Mouse (Mus musculus) small intestine, adult 2 months (tissue): ENCODE measurements at regions not wholly inside any gene's neighbourhood (a gene's known extent, or its start where the extent isn't known, plus 50 kb on each side); places are given as distances from the start of the nearest gene placed in this dataset.

Experiments used
- H3K27ac ChIP-seq: fragments of 200-500 bp; 2 replicates; pipeline ENCODE4 v1.5.1; 2012; ENCODE audit warnings: low read depth, low read length, control low read depth, inconsistent platforms; ENCODE audit not compliant: insufficient read depth
- H3K27me3 ChIP-seq: fragments of 200-500 bp; 2 replicates; pipeline ENCODE4 v1.6.1; 2012; ENCODE audit warnings: mild to moderate bottlenecking, moderate library complexity, low read length, inconsistent platforms; ENCODE audit not compliant: control insufficient read depth, insufficient read depth
- H3K36me3 ChIP-seq: fragments of 200-500 bp; 2 replicates; pipeline ENCODE4 v1.6.1; 2012; ENCODE audit warnings: mild to moderate bottlenecking, low read length, control low read depth, inconsistent platforms; ENCODE audit not compliant: control insufficient read depth, insufficient read depth
- H3K4me1 ChIP-seq: fragments of 200-500 bp; 2 replicates; pipeline ENCODE4 v1.6.1; 2012; ENCODE audit warnings: low read length, inconsistent platforms, mixed read lengths; ENCODE audit not compliant: control insufficient read depth, insufficient read depth, insufficient read length
- H3K4me3 ChIP-seq: fragments of 200-500 bp; 2 replicates; pipeline ENCODE4 v1.5.1; 2012; ENCODE audit warnings: low read depth, mild to moderate bottlenecking, control low read depth, inconsistent platforms, low read length, moderate library complexity
- CTCF ChIP-seq: fragments of 200-500 bp; IDR thresholded peaks from 2 replicates; pipeline ENCODE4 v1.5.1; 2012; ENCODE audit warnings: low read depth, mild to moderate bottlenecking, control low read depth, inconsistent platforms, low read length, moderate library complexity, mixed read lengths; ENCODE audit not compliant: insufficient replicate concordance, insufficient read length; ENCODE audit errors: extremely low read depth
- POLR2A ChIP-seq: fragments of 200-500 bp; IDR thresholded peaks from 2 replicates; pipeline ENCODE4 v1.6.1; 2012; ENCODE audit warnings: low read depth, mild to moderate bottlenecking, control low read depth, inconsistent platforms, low read length, moderate library complexity
- WGBS: fragments of 180-500 bp; shearing (Covaris S2); methylation state at CpG from one replicate; pipeline ENCODE4 v1.1.7; 2018; 5-methylcytosine and 5-hydroxymethylcytosine counted together

- Histone ChIP-seq H3K4me3 (no peak overlapping the region), H3K4me1 (no peaks in the 10 kb centered on the region), H3K27ac (no peak overlapping the region), H3K27me3 (no peaks in the 10 kb centered on the region), H3K36me3 (no peaks in the 10 kb centered on the region)
- TF ChIP-seq CTCF (no peak), POLR2A (no peak)
- 64% methylated on average over 3 of the region's 3 CpGs for WGBS
Observed at GRCm38 (mm10) chr8:87308311-87308710, 164.1 kb downstream of the Cbln1 start.

- no peaks in the 10 kb centered on the region for H3K36me3 ChIP-seq
- TF ChIP-seq POLR2A (no peak), CTCF (no peak)
- WGBS: 63% methylated on average over 6 of the region's 6 CpGs
- no peaks in the 10 kb centered on the region for H3K27me3 ChIP-seq
- H3K4me3 ChIP-seq: no peak overlapping the region
- no peaks in the 10 kb centered on the region for H3K4me1 ChIP-seq
- no peak overlapping the region for H3K27ac ChIP-seq
Observed at GRCm38 (mm10) chr8:87305001-87305400, 167.4 kb downstream of the Cbln1 start.

GRCm38 (mm10) chr8:87303522-87303921 is 168.9 kb downstream of the Cbln1 start:
- Histone ChIP-seq H3K27ac (no peak overlapping the region), H3K4me3 (no peak overlapping the region), H3K27me3 (no peaks in the 10 kb centered on the region), H3K36me3 (no peaks in the 10 kb centered on the region), H3K4me1 (no peaks in the 10 kb centered on the region)
- 83% methylated on average over 5 of the region's 5 CpGs for WGBS
- TF ChIP-seq POLR2A (no peak), CTCF (no peak)

- no peak overlapping the region for H3K27ac ChIP-seq
- WGBS: 85% methylated on average over 6 of the region's 6 CpGs
- TF ChIP-seq CTCF (no peak), POLR2A (no peak)
- no peaks in the 10 kb centered on the region for H3K36me3 ChIP-seq
- no peak overlapping the region for H3K4me3 ChIP-seq
- H3K27me3 ChIP-seq: no peaks in the 10 kb centered on the region
- no peaks in the 10 kb centered on the region for H3K4me1 ChIP-seq
Observed at GRCm38 (mm10) chr8:87297761-87298160, 174.6 kb downstream of the Cbln1 start.

- Histone ChIP-seq H3K36me3 (no peaks in the 10 kb centered on the region), H3K27ac (no peak overlapping the region), H3K4me1 (no peaks in the 10 kb centered on the region), H3K27me3 (no peaks in the 10 kb centered on the region), H3K4me3 (no peak overlapping the region)
- 80% methylated on average over 3 of the region's 3 CpGs for WGBS
- TF ChIP-seq POLR2A: no peak
- no peak for TF ChIP-seq CTCF
Observed at GRCm38 (mm10) chr8:87297331-87297730, 175.1 kb downstream of the Cbln1 start.

GRCm38 (mm10) chr8:87286059-87286458 is 186.3 kb downstream of the Cbln1 start:
- Histone ChIP-seq H3K27me3 (no peaks in the 10 kb centered on the region), H3K27ac (no peak overlapping the region), H3K4me1 (no peaks in the 10 kb centered on the region), H3K4me3 (no peak overlapping the region), H3K36me3 (no peaks in the 10 kb centered on the region)
- WGBS: 70% methylated on average over 8 of the region's 8 CpGs
- no peak for TF ChIP-seq CTCF
- TF ChIP-seq POLR2A: no peak

GRCm38 (mm10) chr8:87284356-87284755 is 188.1 kb downstream of the Cbln1 start:
- WGBS: 52% methylated on average over 4 of the region's 4 CpGs
- no peak for TF ChIP-seq CTCF
- TF ChIP-seq POLR2A: no peak
- H3K27ac ChIP-seq: no peak overlapping the region
- H3K4me1 ChIP-seq: no peaks in the 10 kb centered on the region
- no peaks in the 10 kb centered on the region for H3K27me3 ChIP-seq
- H3K4me3 ChIP-seq: no peak overlapping the region
- no peaks in the 10 kb centered on the region for H3K36me3 ChIP-seq

- H3K36me3 ChIP-seq: no peaks in the 10 kb centered on the region
- no peaks in the 10 kb centered on the region for H3K27me3 ChIP-seq
- TF ChIP-seq POLR2A (no peak), CTCF (no peak)
- H3K27ac ChIP-seq: no peak overlapping the region
- H3K4me3 ChIP-seq: no peak overlapping the region
- H3K4me1 ChIP-seq: no peaks in the 10 kb centered on the region
- WGBS: 99% methylated on average over 4 of the region's 4 CpGs
Observed at GRCm38 (mm10) chr8:87282511-87282910, 189.9 kb downstream of the Cbln1 start.
